In the genomic region with DNA sequence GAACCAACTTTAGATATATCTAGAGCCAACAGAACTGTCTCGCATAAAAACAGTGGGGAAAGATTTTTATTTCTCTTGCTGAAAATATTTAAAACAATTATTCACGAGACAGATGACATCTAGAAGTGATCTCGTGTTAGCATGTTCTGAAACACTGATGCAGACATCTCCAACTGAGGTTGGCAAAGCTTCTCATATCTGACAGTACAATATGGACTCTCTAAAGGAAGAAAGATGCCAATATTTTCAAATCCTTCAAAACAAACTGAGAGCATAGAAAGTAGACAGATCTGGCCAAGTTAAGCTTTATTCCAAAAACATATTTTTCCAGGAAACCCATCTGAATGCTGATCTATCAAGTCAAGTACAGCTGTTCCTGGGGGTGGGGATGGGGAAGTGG, we compare ENCODE assay signal across 18 mouse cellular contexts.
"Had no signal": no experiment of that assay in that cellular context is flagged by ENCODE, and none has a peak within 500 bp of the region (broad histone marks: within the 10 kb centered on the region; RNA-seq: fewer than 3 reads in every experiment).

No protein-coding gene starts in this region.

- H3K9ac ChIP-seq: liver, postnatal 0 days; lung, embryonic 15.5 days; midbrain, embryonic 13.5 days; midbrain, embryonic 15.5 days; neural tube, embryonic 12.5 days; stomach, embryonic 15.5 days had no signal

- H3K4me1 ChIP-seq: lung, embryonic 15.5 days; midbrain, embryonic 13.5 days; neural tube, embryonic 12.5 days; stomach, embryonic 15.5 days had no signal

- H3K4me2 ChIP-seq: lung, embryonic 15.5 days; midbrain, embryonic 11.5 days; midbrain, embryonic 13.5 days; midbrain, embryonic 15.5 days; neural tube, embryonic 12.5 days; stomach, embryonic 15.5 days had no signal

- H3K27me3 ChIP-seq: lung, embryonic 15.5 days; megakaryocyte, embryonic 14.5 days; midbrain, embryonic 13.5 days; midbrain, embryonic 15.5 days; neural tube, embryonic 12.5 days; stomach, embryonic 15.5 days had no signal

- ATAC-seq: liver, postnatal 0 days; lung, postnatal 0 days; midbrain, embryonic 13.5 days; midbrain, embryonic 15.5 days had no signal

- H3K36me3 ChIP-seq: lung, embryonic 15.5 days; midbrain, embryonic 13.5 days; midbrain, embryonic 15.5 days; neural tube, embryonic 12.5 days; stomach, embryonic 15.5 days had no signal

- H3K27ac ChIP-seq: lung, embryonic 15.5 days; macrophage; midbrain, embryonic 13.5 days; midbrain, embryonic 15.5 days; neural tube, embryonic 12.5 days; stomach, embryonic 15.5 days; stomach, postnatal 0 days had no signal

- DNase-seq: liver, postnatal 0 days; lung, adult 2 months; lung, postnatal 14 days; lung, postnatal 36 days; right cerebral cortex, postnatal 14 days; thymus, adult 18-20 months; thymus, postnatal 14 days; thymus, postnatal 36 days had no signal

- H3K9me3 ChIP-seq: lung, embryonic 15.5 days; megakaryocyte, embryonic 14.5 days; midbrain, embryonic 13.5 days; midbrain, embryonic 15.5 days; neural tube, embryonic 12.5 days; stomach, embryonic 15.5 days had no signal

- H3K4me3 ChIP-seq: lung, embryonic 15.5 days; megakaryocyte, embryonic 14.5 days; midbrain, embryonic 13.5 days; midbrain, embryonic 15.5 days; neural tube, embryonic 12.5 days; stomach, embryonic 15.5 days had no signal
